8 mouse cellular contexts compared by ENCODE assay signal in the genomic region with DNA sequence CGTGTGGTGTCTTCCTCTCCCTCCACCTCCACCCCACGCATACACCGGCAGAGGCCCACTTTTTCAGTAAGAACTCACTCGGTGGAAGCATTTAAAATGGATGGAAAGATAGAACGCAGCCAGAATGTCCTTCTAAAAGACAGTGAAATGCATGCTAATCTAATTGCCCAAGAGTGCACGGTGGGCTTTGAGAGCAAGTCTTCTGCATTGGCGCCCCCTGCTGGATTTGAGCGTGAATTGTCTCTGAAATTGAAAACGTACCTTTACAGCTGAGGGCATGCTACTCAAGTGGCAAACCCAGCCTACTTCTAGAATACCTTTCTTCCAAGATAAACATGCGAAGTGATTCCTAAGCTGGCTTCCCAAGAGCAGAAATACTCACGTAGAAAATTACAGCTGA.
DNase-seq lines count a peak whose midpoint lies in the region; ATAC-seq and TF ChIP-seq lines count a peak whose summit lies in the region.
"Had no signal": no experiment of that assay in that cellular context is flagged by ENCODE, and none has a peak within 500 bp of the region (broad histone marks: within the 10 kb centered on the region; RNA-seq: fewer than 3 reads in every experiment).

No protein-coding gene starts in this region.

- no peak overlapping the region for H3K4me3 ChIP-seq in intestine, postnatal 0 days (ENCODE audit: low read depth, low read length)
- no peak overlapping the region for H3K4me3 ChIP-seq in midbrain, embryonic 11.5 days (ENCODE audit: low read depth, low read length)
- H3K4me3 ChIP-seq in stomach, embryonic 14.5 days (ENCODE audit: low read depth, low read length): no peak overlapping the region
- H3K4me3 ChIP-seq: megakaryocyte, embryonic 14.5 days had no signal

- H3K27ac ChIP-seq in intestine, postnatal 0 days (ENCODE audit: low read depth, low read length): no peak overlapping the region
- no peak overlapping the region for H3K27ac ChIP-seq in midbrain, embryonic 11.5 days (ENCODE audit: low read depth, low read length)
- H3K27ac ChIP-seq in stomach, embryonic 14.5 days (ENCODE audit: low read length): no peak overlapping the region

- H3K27me3 ChIP-seq in intestine, postnatal 0 days (replicated peaks; ENCODE audit: control insufficient read depth, insufficient read depth, low read length): no peaks in the 10 kb centered on the region
- no peaks in the 10 kb centered on the region for H3K27me3 ChIP-seq in midbrain, embryonic 11.5 days (ENCODE audit: control insufficient read depth, insufficient read depth, low read length)
- H3K27me3 ChIP-seq in stomach, embryonic 14.5 days (ENCODE audit: control insufficient read depth, insufficient read depth, low read length): no peaks in the 10 kb centered on the region
- H3K27me3 ChIP-seq: megakaryocyte, embryonic 14.5 days had no signal

- 17% methylated on average over 11 of the region's 11 CpGs for WGBS in intestine, postnatal 0 days
- 15% methylated on average over 11 of the region's 11 CpGs for WGBS in midbrain, embryonic 11.5 days
- WGBS in stomach, embryonic 14.5 days: 15% methylated on average over 11 of the region's 11 CpGs

- ATAC-seq in common myeloid progenitor, adult 5-6 weeks (replicated peaks; ENCODE audit: low read depth, poor library complexity, severe bottlenecking): peak; percentile 96
- ATAC-seq in intestine, postnatal 0 days: no peak
- ATAC-seq in midbrain, embryonic 11.5 days (ENCODE audit: low FRiP score): peak; percentile 74
- ATAC-seq in stomach, embryonic 14.5 days (ENCODE audit: insufficient number of reproducible peaks, insufficient read depth, low FRiP score, low read depth): 0 out of 2 replicates have a peak, but pooled peaks have one; percentile 51

- H3K36me3 ChIP-seq in intestine, postnatal 0 days (ENCODE audit: control insufficient read depth, insufficient read depth): no peaks in the 10 kb centered on the region
- H3K36me3 ChIP-seq in midbrain, embryonic 11.5 days (ENCODE audit: control insufficient read depth, insufficient read depth, low read length): no peaks in the 10 kb centered on the region
- no peaks in the 10 kb centered on the region for H3K36me3 ChIP-seq in stomach, embryonic 14.5 days (ENCODE audit: control insufficient read depth, insufficient read depth, low read length)

- H3K4me2 ChIP-seq in intestine, postnatal 0 days (replicated peaks; ENCODE audit: low read depth): no peak overlapping the region
- no peak overlapping the region for H3K4me2 ChIP-seq in midbrain, embryonic 11.5 days
- no peak overlapping the region; the same call in 1 of the 2 replicates for H3K4me2 ChIP-seq in stomach, embryonic 14.5 days (replicated peaks; ENCODE audit: low read depth, low read length)

- H3K9me3 ChIP-seq in intestine, postnatal 0 days (ENCODE audit: control insufficient read depth): no peaks in the 10 kb centered on the region
- no peaks in the 10 kb centered on the region for H3K9me3 ChIP-seq in midbrain, embryonic 11.5 days (ENCODE audit: control insufficient read depth, low read length)
- no peaks in the 10 kb centered on the region for H3K9me3 ChIP-seq in stomach, embryonic 14.5 days (ENCODE audit: control insufficient read depth, low read depth, low read length)
- H3K9me3 ChIP-seq: megakaryocyte, embryonic 14.5 days had no signal

- peak; percentile 90 for TF ChIP-seq CTCF in intestine, postnatal 0 days (IDR thresholded peaks at IDR 0.05; ENCODE audit: low read depth)

- intact Hi-C loops in gastrocnemius, postnatal 14 days (cut with DNase I; ENCODE audit: low total_unique reads): no loop called here
- intact Hi-C loops in left cerebral cortex, postnatal 14 days (cut with DNase I): loop anchor here (2.0 to 10.0 kb wide), 2 partner anchors 561 to 1583 kb away; a partner anchor contains a TSS

- H3K9ac ChIP-seq in intestine, postnatal 0 days (ENCODE audit: low read depth, low read length): no peak overlapping the region
- no peak overlapping the region for H3K9ac ChIP-seq in midbrain, embryonic 11.5 days (ENCODE audit: low read length)
- H3K9ac ChIP-seq in stomach, embryonic 14.5 days (replicated peaks; ENCODE audit: low read depth, low read length): no peak overlapping the region

- no peaks in the 10 kb centered on the region for H3K4me1 ChIP-seq in intestine, postnatal 0 days (replicated peaks; ENCODE audit: control insufficient read depth, insufficient read depth, low read length)
- no peaks in the 10 kb centered on the region for H3K4me1 ChIP-seq in midbrain, embryonic 11.5 days (ENCODE audit: control insufficient read depth, insufficient read depth, low read length)
- no peaks in the 10 kb centered on the region for H3K4me1 ChIP-seq in stomach, embryonic 14.5 days (ENCODE audit: control insufficient read depth, insufficient read depth, low read length)
- H3K4me1 ChIP-seq: megakaryocyte, embryonic 14.5 days had no signal

- DNase-seq in adrenal gland, postnatal 14 days: peak; percentile 74
- DNase-seq in gastrocnemius, postnatal 14 days: peak; percentile 47
- peak; percentile 87 to 91 for DNase-seq in left cerebral cortex, postnatal 14 days (ENCODE audit: low spot score in 2 of 2)
- DNase-seq in midbrain, embryonic 11.5 days (ENCODE audit: low spot score, missing footprints): peak; percentile 97

Comparison
In these comparisons a context has a peak if more than half of its experiments do, and no peak if none do; other contexts are left out.
1. DNase-seq: peak in every context shown above with its lines; median percentile 97 in midbrain, embryonic 11.5 days; 89 in left cerebral cortex, postnatal 14 days; 74 in adrenal gland, postnatal 14 days; 47 in gastrocnemius, postnatal 14 days.